Mouse (Mus musculus): Measurements from ENCODE around the gene Ccnjl.

- TF ChIP-seq CTCF (IDR thresholded peaks at IDR 0.05) (peak; percentile 4; the same call in 1 of the 2 replicates), EP300 (IDR thresholded peaks at IDR 0.05) (no peak)
Observed at GRCm38 (mm10) chr11:43575376-43576151, 47.0 kb downstream of the Ccnjl start.
